Mouse (Mus musculus): ENCODE data around the gene Gimap4. TPM values are rescaled to one million over a fixed set of nuclear protein-coding genes. Genes with fewer than 3 reads are reported as not detected.

The Gimap4 gene
- polyA plus RNA-seq, 1 experiment from 2014 or later = 86.0 TPM

GRCm38 (mm10) chr6:48675400-48675930, 8.9 kb upstream of the Gimap4 start:
- H3K27me3 ChIP-seq (ENCODE audit: insufficient read depth, low read length) = no peaks in the 10 kb centered on the region
- H3K36me3 ChIP-seq (ENCODE audit: insufficient read depth, low read length) = 0 out of 2 replicates have a peak, but pooled peaks cover 5% of the 10 kb centered on the region
- 0 out of 2 replicates have a peak, but pooled peaks have one; percentile 9 for ATAC-seq (ENCODE audit: low FRiP score, low TSS enrichment)
- no peaks in the 10 kb centered on the region; the same call in 1 of the 2 replicates for H3K4me1 ChIP-seq (ENCODE audit: insufficient read depth, low read length)
- peak overlapping the region; percentile 13; the same call in 1 of the 2 replicates for H3K9ac ChIP-seq (replicated peaks; ENCODE audit: low read length)
- H3K9me3 ChIP-seq (ENCODE audit: low read length) = no peaks in the 10 kb centered on the region
- peak overlapping the region; percentile 45 for H3K4me2 ChIP-seq (replicated peaks; ENCODE audit: low read depth, low read length)
- WGBS = 52% methylated on average over 10 of the region's 10 CpGs
- H3K27ac ChIP-seq (ENCODE audit: low read length) = peak overlapping the region; percentile 6; the same call in 1 of the 2 replicates
- H3K4me3 ChIP-seq (ENCODE audit: low read length) = peak overlapping the region; percentile 34

- Histone ChIP-seq H3K9ac (replicated peaks; ENCODE audit: low read length) (peak within 1 kb of the TSS; percentile 17), H3K4me1 (ENCODE audit: insufficient read depth, low read length) (no peaks in the 10 kb centered on the region; the same call in 1 of the 2 replicates), H3K36me3 (ENCODE audit: insufficient read depth, low read length) (0 out of 2 replicates have a peak, but pooled peaks cover 5% of the 10 kb centered on the region), H3K4me3 (ENCODE audit: low read length) (peak within 1 kb of the TSS; percentile 34), H3K4me2 (replicated peaks; ENCODE audit: low read depth, low read length) (peak within 1 kb of the TSS; percentile 45), H3K27me3 (ENCODE audit: insufficient read depth, low read length) (no peaks in the 10 kb centered on the region), H3K27ac (ENCODE audit: low read length) (peak within 1 kb of the TSS; percentile 6; the same call in 1 of the 2 replicates), H3K9me3 (ENCODE audit: low read length) (no peaks in the 10 kb centered on the region)
- 27% methylated on average over 13 of the region's 13 CpGs for WGBS
- ATAC-seq (ENCODE audit: low FRiP score, low TSS enrichment) = peak; percentile 70; the same call in 1 of the 2 replicates
These were observed 8.2 kb upstream of the Gimap4 start, which contains the start of gene Gimap9 for GRCm38 (mm10) chr6:48675931-48676859. TSS of gene Gimap9 (plus strand) at chr6:48676129.

GRCm38 (mm10) chr6:48676860-48677415, 7.4 kb upstream of the Gimap4 start:
- Histone ChIP-seq H3K4me1 (ENCODE audit: insufficient read depth, low read length) (no peaks in the 10 kb centered on the region; the same call in 1 of the 2 replicates), H3K27me3 (ENCODE audit: insufficient read depth, low read length) (no peaks in the 10 kb centered on the region), H3K27ac (ENCODE audit: low read length) (no peak overlapping the region), H3K4me3 (ENCODE audit: low read length) (no peak overlapping the region; the same call in 1 of the 2 replicates), H3K36me3 (ENCODE audit: insufficient read depth, low read length) (0 out of 2 replicates have a peak, but pooled peaks cover 5% of the 10 kb centered on the region), H3K4me2 (replicated peaks; ENCODE audit: low read depth, low read length) (peak overlapping the region; percentile 45), H3K9me3 (ENCODE audit: low read length) (no peaks in the 10 kb centered on the region), H3K9ac (replicated peaks; ENCODE audit: low read length) (no peak overlapping the region)
- no peak for ATAC-seq (ENCODE audit: low FRiP score, low TSS enrichment)
- WGBS = 83% methylated on average over 5 of the region's 5 CpGs

DNA sequence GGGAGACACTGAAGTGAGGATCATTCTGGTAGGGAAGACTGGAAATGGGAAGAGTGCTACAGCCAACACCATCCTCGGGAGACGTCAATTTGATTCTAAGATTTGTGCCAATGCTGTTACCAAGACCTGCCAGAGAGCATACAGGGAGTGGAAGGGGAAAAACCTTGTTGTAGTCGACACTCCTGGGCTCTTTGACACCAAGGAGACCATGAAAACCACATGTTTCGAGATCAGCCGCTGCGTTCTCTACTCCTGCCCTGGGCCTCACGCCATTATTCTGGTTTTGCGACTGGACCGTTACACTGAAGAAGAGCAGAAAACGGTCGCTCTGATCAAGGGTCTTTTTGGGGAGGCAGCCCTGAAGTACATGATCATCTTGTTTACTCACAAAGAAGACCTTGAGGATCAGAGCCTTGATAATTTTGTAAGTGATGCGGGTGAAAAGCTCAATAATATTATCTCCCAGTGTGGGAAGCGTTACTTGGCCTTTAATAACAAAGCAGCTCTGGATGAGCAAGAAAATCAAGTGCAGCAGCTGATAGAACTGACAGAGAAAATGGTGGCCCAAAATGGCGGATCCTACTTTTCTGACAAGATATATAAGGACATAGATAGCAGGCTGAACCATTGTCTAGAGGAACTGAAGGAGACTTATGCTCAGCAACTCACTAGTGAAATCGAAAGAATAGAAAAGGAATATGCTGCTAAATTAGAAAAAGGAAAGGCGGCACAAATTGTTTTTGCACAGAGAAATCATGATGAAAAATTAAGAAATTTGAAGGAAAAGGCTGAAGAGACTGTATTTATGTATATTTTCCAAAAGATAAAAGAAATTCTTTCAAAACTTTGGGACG, 6.6 kb upstream of the Gimap4 start:
- 94% methylated on average over 17 of the region's 17 CpGs for WGBS
- no peak for ATAC-seq (ENCODE audit: low FRiP score, low TSS enrichment)
- Histone ChIP-seq H3K36me3 (ENCODE audit: insufficient read depth, low read length) (0 out of 2 replicates have a peak, but pooled peaks cover 5% of the 10 kb centered on the region), H3K9me3 (ENCODE audit: low read length) (no peaks in the 10 kb centered on the region), H3K4me3 (ENCODE audit: low read length) (no peak overlapping the region), H3K9ac (replicated peaks; ENCODE audit: low read length) (no peak overlapping the region), H3K27ac (ENCODE audit: low read length) (no peak overlapping the region), H3K27me3 (ENCODE audit: insufficient read depth, low read length) (no peaks in the 10 kb centered on the region), H3K4me2 (replicated peaks; ENCODE audit: low read depth, low read length) (no peak overlapping the region), H3K4me1 (ENCODE audit: insufficient read depth, low read length) (no peaks in the 10 kb centered on the region; the same call in 1 of the 2 replicates)

DNA sequence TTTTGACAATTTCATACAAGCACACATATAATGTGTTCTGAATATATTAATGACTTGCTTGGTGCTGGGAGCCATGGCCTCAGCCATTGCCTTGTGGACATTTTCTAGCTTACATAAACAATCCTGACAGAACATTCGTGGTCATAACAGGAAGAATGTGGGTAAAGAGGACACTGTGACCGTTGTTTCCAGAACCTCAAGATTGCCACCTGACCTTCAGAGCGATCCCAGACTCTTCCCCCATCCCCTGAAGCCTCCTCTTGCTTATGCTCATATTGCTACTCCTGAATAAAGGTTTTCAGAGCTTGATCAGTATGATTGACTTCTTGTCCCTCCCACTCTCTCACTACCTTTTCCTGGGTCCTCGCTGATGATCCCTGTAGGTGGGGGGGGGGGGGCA, 6.0 kb upstream of the Gimap4 start:
- no peak for ATAC-seq (ENCODE audit: low FRiP score, low TSS enrichment)
- Histone ChIP-seq H3K9ac (replicated peaks; ENCODE audit: low read length) (no peak overlapping the region), H3K4me3 (ENCODE audit: low read length) (no peak overlapping the region), H3K27ac (ENCODE audit: low read length) (no peak overlapping the region), H3K4me2 (replicated peaks; ENCODE audit: low read depth, low read length) (no peak overlapping the region), H3K4me1 (ENCODE audit: insufficient read depth, low read length) (no peaks in the 10 kb centered on the region; the same call in 1 of the 2 replicates), H3K27me3 (ENCODE audit: insufficient read depth, low read length) (no peaks in the 10 kb centered on the region), H3K36me3 (ENCODE audit: insufficient read depth, low read length) (0 out of 2 replicates have a peak, but pooled peaks cover 5% of the 10 kb centered on the region), H3K9me3 (ENCODE audit: low read length) (no peaks in the 10 kb centered on the region)
- WGBS = 78% methylated on average over 4 of the region's 4 CpGs

DNA sequence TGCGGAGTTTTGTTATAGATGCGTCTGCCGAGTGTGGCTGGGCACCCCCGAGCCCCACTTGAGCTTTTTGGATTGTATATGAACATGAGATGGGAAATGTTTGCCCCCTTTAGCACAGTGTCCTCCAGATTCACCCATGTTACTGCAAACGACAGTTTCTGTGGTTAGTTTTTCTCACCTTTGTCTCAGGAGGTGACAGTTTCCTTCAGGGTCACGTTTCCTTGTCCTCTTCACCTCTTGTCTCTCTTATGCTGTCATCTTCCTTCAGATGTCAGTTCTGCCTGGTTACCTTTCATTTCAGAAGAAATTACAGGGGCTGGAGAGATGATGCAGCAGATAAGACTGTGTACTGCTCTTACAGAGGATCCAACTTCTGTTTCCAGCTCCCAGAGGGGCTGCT, 4.6 kb upstream of the Gimap4 start:
- H3K27ac ChIP-seq (ENCODE audit: low read length) = no peak overlapping the region
- 0 out of 2 replicates have a peak, but pooled peaks cover 5% of the 10 kb centered on the region for H3K36me3 ChIP-seq (ENCODE audit: insufficient read depth, low read length)
- ATAC-seq (ENCODE audit: low FRiP score, low TSS enrichment) = no peak
- no peaks in the 10 kb centered on the region; the same call in 1 of the 2 replicates for H3K4me1 ChIP-seq (ENCODE audit: insufficient read depth, low read length)
- H3K9me3 ChIP-seq (ENCODE audit: low read length) = no peaks in the 10 kb centered on the region
- H3K4me3 ChIP-seq (ENCODE audit: low read length) = no peak overlapping the region
- H3K4me2 ChIP-seq (replicated peaks; ENCODE audit: low read depth, low read length) = no peak overlapping the region
- no peak overlapping the region for H3K9ac ChIP-seq (replicated peaks; ENCODE audit: low read length)
- no peaks in the 10 kb centered on the region for H3K27me3 ChIP-seq (ENCODE audit: insufficient read depth, low read length)
- WGBS = 76% methylated on average over 6 of the region's 6 CpGs

- Histone ChIP-seq H3K36me3 (ENCODE audit: insufficient read depth, low read length) (0 out of 2 replicates have a peak, but pooled peaks cover 5% of the 10 kb centered on the region), H3K4me3 (ENCODE audit: low read length) (no peak overlapping the region), H3K9ac (replicated peaks; ENCODE audit: low read length) (no peak overlapping the region), H3K4me2 (replicated peaks; ENCODE audit: low read depth, low read length) (no peak overlapping the region), H3K27me3 (ENCODE audit: insufficient read depth, low read length) (no peaks in the 10 kb centered on the region), H3K4me1 (ENCODE audit: insufficient read depth, low read length) (no peaks in the 10 kb centered on the region; the same call in 1 of the 2 replicates), H3K27ac (ENCODE audit: low read length) (no peak overlapping the region), H3K9me3 (ENCODE audit: low read length) (no peaks in the 10 kb centered on the region)
- no peak for ATAC-seq (ENCODE audit: low FRiP score, low TSS enrichment)
- WGBS = 81% methylated on average over 5 of the region's 5 CpGs
These were observed 3.9 kb upstream of the Gimap4 start for GRCm38 (mm10) chr6:48680421-48680820.

- WGBS = 64% methylated on average over 3 of the region's 3 CpGs
- H3K4me3 ChIP-seq (ENCODE audit: low read length) = no peak overlapping the region
- no peak for ATAC-seq (ENCODE audit: low FRiP score, low TSS enrichment)
- no peaks in the 10 kb centered on the region for H3K4me1 ChIP-seq (ENCODE audit: insufficient read depth, low read length)
- H3K9me3 ChIP-seq (ENCODE audit: low read length) = no peaks in the 10 kb centered on the region
- 0 out of 2 replicates have a peak, but pooled peaks cover 5% of the 10 kb centered on the region for H3K36me3 ChIP-seq (ENCODE audit: insufficient read depth, low read length)
- no peak overlapping the region for H3K4me2 ChIP-seq (replicated peaks; ENCODE audit: low read depth, low read length)
- H3K9ac ChIP-seq (replicated peaks; ENCODE audit: low read length) = no peak overlapping the region
- H3K27me3 ChIP-seq (ENCODE audit: insufficient read depth, low read length) = no peaks in the 10 kb centered on the region
- H3K27ac ChIP-seq (ENCODE audit: low read length) = peak overlapping the region; percentile 68; the same call in 1 of the 2 replicates
These were observed 2.8 kb upstream of the Gimap4 start for GRCm38 (mm10) chr6:48681472-48682090.
